Mouse (Mus musculus) kidney, postnatal 10 days (tissue): ENCODE data around the gene Fndc3b.

ENCODE experiments used
- DNase-seq: peaks from one replicate; pipeline ENCODE4 v3.0.0; 2021; ENCODE audit warnings: mixed read lengths

The Fndc3b gene

GRCm38 (mm10) chr3:27588604-27589003, 122.5 kb downstream of the Fndc3b start:
- no peak for DNase-seq

DNA sequence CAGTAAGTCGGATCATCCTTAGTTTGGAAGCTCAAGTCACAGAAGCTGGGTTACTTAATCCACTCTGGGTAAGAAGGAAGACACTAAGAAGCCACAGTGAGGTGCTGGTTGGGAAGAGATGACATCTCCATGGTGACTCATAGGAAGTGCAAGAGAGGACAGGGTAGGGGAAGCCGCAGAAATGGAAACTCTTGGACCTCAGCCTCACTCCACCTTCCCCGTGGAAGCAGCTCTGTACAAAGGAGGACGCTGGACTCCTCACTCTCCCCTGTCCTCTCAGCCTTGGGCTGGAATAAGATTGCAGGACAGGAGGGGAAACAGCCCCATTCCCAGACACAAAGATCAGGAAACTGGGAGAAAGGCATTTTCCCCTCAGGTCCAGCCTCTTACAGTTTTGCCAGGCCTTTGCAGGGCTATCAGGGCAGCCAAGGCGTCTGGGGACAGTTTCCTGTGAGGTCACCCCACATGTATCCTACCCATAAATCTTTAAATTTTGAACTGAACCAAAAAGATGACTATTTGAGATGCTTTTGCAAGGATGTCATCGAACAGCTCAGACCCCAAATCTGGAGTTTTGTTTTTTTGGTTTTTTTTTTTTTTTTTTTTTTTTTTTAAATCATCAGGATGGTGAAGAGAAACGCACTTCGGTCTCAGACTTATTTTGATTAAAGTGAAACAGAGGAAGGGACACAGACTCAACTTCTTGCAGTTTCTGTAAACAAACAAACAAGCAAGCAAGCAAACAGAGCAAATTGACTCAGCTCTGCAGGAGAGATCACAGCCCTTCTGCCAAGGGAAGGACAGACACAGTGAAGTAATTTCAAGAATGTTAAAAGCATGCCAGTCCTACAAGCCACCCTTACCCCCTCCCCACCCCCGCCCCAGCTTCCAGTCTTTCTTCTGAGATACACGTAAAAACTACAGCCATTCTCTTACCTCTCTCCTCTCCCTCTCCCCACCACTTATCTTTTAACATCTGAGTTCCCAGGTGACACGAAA, 126.2 kb downstream of the Fndc3b start:
- no peak for DNase-seq

- no peak for DNase-seq
Measured at GRCm38 (mm10) chr3:27581931-27582840, 128.9 kb downstream of the Fndc3b start.

GRCm38 (mm10) chr3:27580956-27581355, 130.2 kb downstream of the Fndc3b start:
- no peak for DNase-seq

DNA sequence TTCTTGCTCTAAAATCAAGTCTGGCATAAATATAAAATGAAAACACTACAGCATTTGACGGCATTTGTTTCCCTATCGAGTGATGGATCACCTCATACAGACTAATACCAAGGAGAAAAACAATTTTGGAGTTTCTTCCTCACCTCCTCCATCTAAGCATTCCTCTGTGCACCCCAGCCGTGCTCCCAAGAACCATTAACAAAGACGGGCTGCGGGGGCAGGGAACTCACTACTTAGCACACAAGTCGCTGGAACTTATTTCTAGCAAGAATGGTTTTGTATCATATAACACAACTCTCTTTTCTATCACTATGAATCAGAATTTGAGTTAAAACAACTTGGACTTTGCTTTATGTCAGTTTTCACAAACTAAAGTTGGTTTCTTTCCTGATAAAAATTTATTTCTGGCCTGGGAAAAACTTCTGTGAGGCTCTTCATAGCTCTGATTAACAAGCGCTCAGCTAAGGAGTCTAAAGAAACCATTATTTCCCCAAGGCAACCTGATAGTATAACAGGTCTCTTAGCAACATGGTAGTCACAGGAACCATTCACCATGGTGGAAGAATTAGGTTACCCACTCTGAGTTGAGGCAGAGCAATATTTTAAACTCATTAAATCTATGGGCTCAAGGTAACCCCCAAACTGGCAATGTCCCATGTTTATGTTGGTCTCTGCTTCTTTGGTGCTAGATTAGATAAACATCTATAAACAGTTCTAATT, 131.1 kb downstream of the Fndc3b start:
- DNase-seq: no peak

DNA sequence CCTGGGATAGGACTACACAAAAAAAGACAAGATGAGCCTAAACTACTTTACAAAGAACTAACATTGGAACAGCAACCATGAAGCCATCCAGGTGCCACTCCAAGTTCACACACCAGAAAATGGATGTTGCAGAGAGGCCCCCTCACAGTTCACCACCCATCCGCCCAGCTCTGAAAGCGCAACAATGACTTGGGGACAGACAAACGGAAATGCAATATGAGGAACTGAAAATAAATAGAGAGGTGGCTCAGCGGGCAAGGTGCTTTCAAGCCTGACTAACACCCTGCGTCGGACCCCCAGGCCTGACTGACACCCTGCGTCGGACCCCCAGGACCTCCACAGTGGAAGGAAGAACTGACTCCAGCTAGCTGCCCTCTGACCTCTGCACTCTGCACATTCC, 131.9 kb downstream of the Fndc3b start:
- no peak for DNase-seq

- DNase-seq: no peak
Measured at GRCm38 (mm10) chr3:27577349-27578025, 133.6 kb downstream of the Fndc3b start.

GRCm38 (mm10) chr3:27574241-27574640, 136.9 kb downstream of the Fndc3b start:
- no peak for DNase-seq

GRCm38 (mm10) chr3:27573458-27573857, 137.6 kb downstream of the Fndc3b start:
- DNase-seq: no peak

- DNase-seq: peak; percentile 61
Measured at GRCm38 (mm10) chr3:27572305-27572704, 138.8 kb downstream of the Fndc3b start.

DNA sequence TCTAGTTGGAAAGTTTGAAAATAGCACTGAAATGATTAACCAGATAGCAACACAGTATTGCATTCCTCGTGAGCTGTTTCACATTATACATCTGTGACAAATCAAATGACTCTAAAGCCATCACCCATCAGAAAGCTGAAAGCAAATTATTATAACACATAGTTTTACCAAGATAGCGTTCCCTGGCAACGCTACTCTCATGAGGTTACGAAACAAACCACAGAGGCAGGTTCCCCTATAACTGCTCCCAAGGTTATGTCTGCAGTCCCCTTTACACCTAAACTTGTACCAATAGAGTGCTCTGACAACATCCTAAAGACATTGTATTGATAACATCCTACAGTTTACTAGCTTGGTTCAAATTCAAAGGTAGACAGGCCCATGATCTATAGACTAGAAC, 145.8 kb downstream of the Fndc3b start:
- no peak for DNase-seq

- DNase-seq: no peak
Measured at GRCm38 (mm10) chr3:27563047-27563624, 148.0 kb downstream of the Fndc3b start.

DNA sequence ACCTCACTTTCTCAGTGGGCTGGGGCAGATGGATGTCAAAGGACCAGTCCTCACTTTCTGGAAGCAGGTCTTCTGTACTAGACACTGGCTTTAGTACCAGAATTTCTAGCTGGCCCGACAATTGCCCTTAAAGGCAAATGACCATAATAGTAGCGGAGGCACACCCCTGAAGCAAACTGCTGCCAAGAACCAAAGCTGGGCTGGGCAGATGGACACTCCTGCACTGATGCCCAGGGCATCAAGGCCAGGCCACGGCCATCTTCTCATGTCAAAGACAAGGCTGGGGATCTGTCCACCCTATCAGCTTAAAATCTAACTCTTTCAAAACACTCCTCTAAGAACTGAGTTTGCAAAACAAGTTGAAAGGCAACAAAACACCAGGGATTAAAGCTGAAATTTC, 148.6 kb downstream of the Fndc3b start:
- DNase-seq: no peak

DNA sequence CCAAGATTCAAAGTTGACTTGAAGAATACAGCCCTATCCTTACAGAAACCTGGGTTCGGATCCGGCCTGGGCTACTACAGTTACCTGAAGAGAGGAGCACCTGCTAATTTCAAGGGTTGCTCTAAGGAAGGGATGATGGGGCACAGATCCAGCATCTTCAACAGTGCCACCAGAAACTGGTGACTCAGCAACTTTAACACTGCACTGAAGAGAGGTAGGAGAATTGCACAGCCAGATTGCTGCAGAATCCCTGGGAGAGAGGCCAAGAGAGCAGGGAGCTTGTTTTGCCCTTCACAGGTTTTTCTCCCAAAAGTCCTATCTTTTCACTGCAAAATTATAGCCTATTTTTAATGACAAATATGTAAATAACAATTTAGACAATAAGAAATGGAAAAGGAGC, 149.2 kb downstream of the Fndc3b start:
- no peak for DNase-seq

- DNase-seq: no peak
Measured at GRCm38 (mm10) chr3:27559316-27559715, 151.8 kb downstream of the Fndc3b start.

DNA sequence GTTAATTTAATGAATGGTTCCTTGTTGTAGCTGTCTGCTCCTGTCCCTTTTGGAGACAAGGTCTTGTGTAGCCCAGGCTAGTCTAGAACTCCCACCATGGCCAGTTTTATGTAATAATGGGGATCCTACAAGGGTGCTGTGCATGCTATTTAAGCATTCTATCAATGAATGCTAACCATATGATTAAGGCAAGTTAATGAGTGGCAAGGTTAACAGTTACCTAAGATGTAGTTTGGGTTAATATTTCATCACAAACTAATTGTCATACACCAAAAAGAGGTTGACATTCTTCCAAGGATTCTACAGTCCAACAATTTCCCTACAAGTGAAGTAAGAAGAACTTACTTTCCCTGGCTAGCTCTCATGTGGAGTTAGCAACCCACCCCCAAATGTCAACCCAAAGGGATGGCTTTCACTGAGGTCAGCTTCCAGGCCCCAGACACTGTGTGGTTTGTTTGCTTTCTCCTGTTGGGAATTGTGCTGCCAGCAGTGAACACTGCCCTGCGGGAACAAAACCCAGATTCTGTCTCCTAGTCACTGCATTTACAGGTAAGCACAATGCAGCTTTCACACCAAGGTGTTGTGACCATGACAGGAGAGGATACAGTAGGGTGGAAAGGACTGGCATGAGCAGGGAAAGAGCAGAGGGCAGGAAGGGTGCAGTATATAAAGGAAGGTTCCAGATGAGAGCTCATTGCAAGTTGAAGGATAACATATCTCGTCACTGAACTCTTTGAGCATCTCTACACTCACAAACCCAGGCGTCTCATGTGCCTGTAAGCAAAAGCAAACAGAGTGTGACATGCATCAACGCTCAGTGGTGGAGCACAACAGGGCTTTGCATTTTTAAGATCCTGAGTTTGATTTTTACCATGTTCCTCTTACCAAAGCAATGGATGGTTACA, 153.8 kb downstream of the Fndc3b start:
- no peak for DNase-seq

- no peak for DNase-seq
Measured at GRCm38 (mm10) chr3:27555401-27555940, 155.6 kb downstream of the Fndc3b start.

- no peak for DNase-seq
Measured at GRCm38 (mm10) chr3:27554325-27554724, 156.8 kb downstream of the Fndc3b start.

DNA sequence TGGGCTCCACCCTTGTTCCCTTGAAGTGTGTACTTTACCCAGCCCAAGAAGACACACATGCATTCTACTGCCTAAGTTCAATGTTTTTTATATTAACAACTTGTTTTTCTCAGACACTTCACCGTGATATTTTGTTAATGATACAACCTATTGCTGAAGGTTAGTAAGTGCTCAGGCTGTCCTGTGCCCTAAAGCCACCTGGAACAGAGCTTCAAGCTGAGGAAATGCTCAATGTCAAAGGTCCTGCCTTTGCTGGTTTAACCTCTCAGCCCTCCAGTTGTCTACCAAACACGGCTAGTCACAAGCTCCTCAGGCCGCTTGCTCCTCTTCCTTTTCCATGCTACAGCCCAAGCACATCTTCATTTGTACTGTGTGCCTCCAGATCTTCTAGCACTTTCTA, 157.3 kb downstream of the Fndc3b start:
- DNase-seq: peak; percentile 32

DNA sequence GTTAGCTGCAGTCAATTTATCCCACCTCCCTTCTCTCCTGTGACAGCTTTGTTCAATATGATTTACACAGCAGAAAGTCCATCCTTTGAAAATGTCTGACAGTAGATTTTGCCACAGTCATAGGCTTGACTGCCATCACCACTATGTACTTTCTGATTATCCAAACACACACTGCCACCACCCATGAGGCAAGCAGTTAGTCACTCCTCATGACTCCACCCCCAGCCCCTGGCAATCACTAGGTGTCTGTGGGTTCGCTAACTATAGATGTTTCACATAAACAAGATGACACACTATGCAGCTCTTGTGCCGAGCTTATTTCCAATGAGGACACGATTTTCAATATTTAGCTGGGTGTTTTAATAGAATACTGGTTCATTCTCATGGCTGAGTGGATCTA, 160.1 kb downstream of the Fndc3b start:
- DNase-seq: no peak
